Mouse (Mus musculus): Measurements from ENCODE around the gene Rbp7.
"Not testable (repeated sequence)": the region's sequence is repeated elsewhere in the genome, so short reads cannot be mapped to it uniquely, and the experiment has no call there.

- TF ChIP-seq POLR2A (IDR thresholded peaks at IDR 0.05; ENCODE audit: low read depth, low read length); MXI1 (IDR thresholded peaks at IDR 0.05; ENCODE audit: low read depth, low read length); SIN3A (IDR thresholded peaks at IDR 0.05; ENCODE audit: low read length); ELF1 (IDR thresholded peaks at IDR 0.05; ENCODE audit: low read depth, low read length): not testable (repeated sequence)
- TF ChIP-seq CTCF (conservative IDR thresholded peaks at IDR 0.05 in 1 of 2, IDR thresholded peaks at IDR 0.05 in 1 of 2; ENCODE audit: low read depth in 2 of 2, low read length in 2 of 2): peak; percentile 9 to 39; a peak in 3 of 4 replicates
Measured at GRCm38 (mm10) chr4:149460475-149460874, 5.7 kb upstream of the Rbp7 start.

All from CH12.LX (cell line).